Mouse (Mus musculus): Measurements from ENCODE around the gene Plpp1. TPM values are rescaled to one million over a fixed set of nuclear protein-coding genes. Genes with fewer than 3 reads are reported as not detected.

Plpp1 gene
- polyA plus RNA-seq, 1 experiment, result 5.1 TPM

GRCm38 (mm10) chr13:112771447-112772208 is 29.0 kb upstream of the Plpp1 start:
- H3K9me3 ChIP-seq (ENCODE audit: control insufficient read depth, low read length), result peaks cover 12% of the 10 kb centered on the region
- H3K36me3 ChIP-seq (ENCODE audit: control insufficient read depth), result peaks cover 5% of the 10 kb centered on the region
- H3K27me3 ChIP-seq (ENCODE audit: control insufficient read depth), result no peaks in the 10 kb centered on the region
- H3K4me3 ChIP-seq (replicated peaks), result no peak overlapping the region
- H3K4me1 ChIP-seq (ENCODE audit: control insufficient read depth), result peaks cover 20% of the 10 kb centered on the region
- TF ChIP-seq TAL1 (IDR thresholded peaks at IDR 0.05; ENCODE audit: low read length), result no peak
- no peak for TF ChIP-seq GATA1 (IDR thresholded peaks at IDR 0.05; ENCODE audit: low read length)

GRCm38 (mm10) chr13:112772252-112772651 is 28.3 kb upstream of the Plpp1 start:
- no peak for TF ChIP-seq TAL1 (IDR thresholded peaks at IDR 0.05; ENCODE audit: low read length)
- no peak for TF ChIP-seq GATA1 (IDR thresholded peaks at IDR 0.05; ENCODE audit: low read length)
- H3K4me1 ChIP-seq (ENCODE audit: control insufficient read depth), result peaks cover 20% of the 10 kb centered on the region
- H3K27me3 ChIP-seq (ENCODE audit: control insufficient read depth), result no peaks in the 10 kb centered on the region
- peaks cover 7% of the 10 kb centered on the region for H3K9me3 ChIP-seq (ENCODE audit: control insufficient read depth, low read length)
- H3K36me3 ChIP-seq (ENCODE audit: control insufficient read depth), result peaks cover 5% of the 10 kb centered on the region
- no peak overlapping the region for H3K4me3 ChIP-seq (replicated peaks)

GRCm38 (mm10) chr13:112772861-112773260 is 27.7 kb upstream of the Plpp1 start:
- no peak for TF ChIP-seq GATA1 (IDR thresholded peaks at IDR 0.05; ENCODE audit: low read length)
- no peak for TF ChIP-seq TAL1 (IDR thresholded peaks at IDR 0.05; ENCODE audit: low read length)
- H3K36me3 ChIP-seq (ENCODE audit: control insufficient read depth), result no peaks in the 10 kb centered on the region
- peaks cover 1% of the 10 kb centered on the region for H3K9me3 ChIP-seq (ENCODE audit: control insufficient read depth, low read length)
- peaks cover 2% of the 10 kb centered on the region; the same call in 1 of the 2 replicates for H3K27me3 ChIP-seq (ENCODE audit: control insufficient read depth)
- H3K4me3 ChIP-seq (replicated peaks), result no peak overlapping the region
- H3K4me1 ChIP-seq (ENCODE audit: control insufficient read depth), result peaks cover 20% of the 10 kb centered on the region

- no peak for TF ChIP-seq TAL1 (IDR thresholded peaks at IDR 0.05; ENCODE audit: low read length)
- TF ChIP-seq GATA1 (IDR thresholded peaks at IDR 0.05; ENCODE audit: low read length), result no peak
- Histone ChIP-seq H3K4me1 (ENCODE audit: control insufficient read depth) (peaks cover 23% of the 10 kb centered on the region), H3K4me3 (replicated peaks) (no peak overlapping the region)
Measured at GRCm38 (mm10) chr13:112773991-112774675, 26.5 kb upstream of the Plpp1 start.

GRCm38 (mm10) chr13:112775856-112776255 is 24.7 kb upstream of the Plpp1 start:
- TF ChIP-seq TAL1 (IDR thresholded peaks at IDR 0.05; ENCODE audit: low read length), result no peak
- no peak for TF ChIP-seq GATA1 (IDR thresholded peaks at IDR 0.05; ENCODE audit: low read length)

More at GRCm38 (mm10) chr13:112773991-112774675, 26.5 kb upstream of the Plpp1 start:
- no peaks in the 10 kb centered on the region for H3K36me3 ChIP-seq (ENCODE audit: control insufficient read depth)
- peaks cover 9% of the 10 kb centered on the region for H3K27me3 ChIP-seq (ENCODE audit: control insufficient read depth)
- H3K9me3 ChIP-seq (ENCODE audit: control insufficient read depth, low read length), result no peaks in the 10 kb centered on the region

GRCm38 (mm10) chr13:112778407-112778806 is 22.2 kb upstream of the Plpp1 start:
- Histone ChIP-seq H3K36me3 (ENCODE audit: control insufficient read depth) (no peaks in the 10 kb centered on the region), H3K27me3 (ENCODE audit: control insufficient read depth) (peaks cover 22% of the 10 kb centered on the region), H3K4me1 (ENCODE audit: control insufficient read depth) (peaks cover 13% of the 10 kb centered on the region), H3K9me3 (ENCODE audit: control insufficient read depth, low read length) (no peaks in the 10 kb centered on the region), H3K4me3 (replicated peaks) (no peak overlapping the region)
- TF ChIP-seq GATA1 (IDR thresholded peaks at IDR 0.05; ENCODE audit: low read length), result no peak
- TF ChIP-seq TAL1 (IDR thresholded peaks at IDR 0.05; ENCODE audit: low read length), result no peak

More at GRCm38 (mm10) chr13:112775856-112776255, 24.7 kb upstream of the Plpp1 start:
- Histone ChIP-seq H3K4me1 (ENCODE audit: control insufficient read depth) (peaks cover 16% of the 10 kb centered on the region), H3K9me3 (ENCODE audit: control insufficient read depth, low read length) (no peaks in the 10 kb centered on the region), H3K27me3 (ENCODE audit: control insufficient read depth) (peaks cover 21% of the 10 kb centered on the region), H3K4me3 (replicated peaks) (no peak overlapping the region), H3K36me3 (ENCODE audit: control insufficient read depth) (no peaks in the 10 kb centered on the region)

- TF ChIP-seq GATA1 (IDR thresholded peaks at IDR 0.05; ENCODE audit: low read length) (no peak), TAL1 (IDR thresholded peaks at IDR 0.05; ENCODE audit: low read length) (no peak)
- Histone ChIP-seq H3K36me3 (ENCODE audit: control insufficient read depth) (no peaks in the 10 kb centered on the region), H3K4me3 (replicated peaks) (no peak overlapping the region), H3K27me3 (ENCODE audit: control insufficient read depth) (peaks cover 20% of the 10 kb centered on the region), H3K9me3 (ENCODE audit: control insufficient read depth, low read length) (no peaks in the 10 kb centered on the region), H3K4me1 (ENCODE audit: control insufficient read depth) (no peaks in the 10 kb centered on the region; the same call in none of the 2 replicates)
Measured at GRCm38 (mm10) chr13:112785305-112785704, 15.3 kb upstream of the Plpp1 start.

- peaks cover 20% of the 10 kb centered on the region for H3K27me3 ChIP-seq (ENCODE audit: control insufficient read depth)
- no peaks in the 10 kb centered on the region for H3K36me3 ChIP-seq (ENCODE audit: control insufficient read depth)
- TF ChIP-seq TAL1 (IDR thresholded peaks at IDR 0.05; ENCODE audit: low read length), result no peak
- no peak for TF ChIP-seq GATA1 (IDR thresholded peaks at IDR 0.05; ENCODE audit: low read length)
Measured at GRCm38 (mm10) chr13:112786142-112786541, 14.4 kb upstream of the Plpp1 start.

GRCm38 (mm10) chr13:112786942-112787533 is 13.6 kb upstream of the Plpp1 start:
- no peak for TF ChIP-seq GATA1 (IDR thresholded peaks at IDR 0.05; ENCODE audit: low read length)
- no peak for TF ChIP-seq TAL1 (IDR thresholded peaks at IDR 0.05; ENCODE audit: low read length)
- H3K36me3 ChIP-seq (ENCODE audit: control insufficient read depth), result no peaks in the 10 kb centered on the region
- no peak overlapping the region for H3K4me3 ChIP-seq (replicated peaks)
- H3K4me1 ChIP-seq (ENCODE audit: control insufficient read depth), result peaks cover 7% of the 10 kb centered on the region
- no peaks in the 10 kb centered on the region for H3K9me3 ChIP-seq (ENCODE audit: control insufficient read depth, low read length)
- H3K27me3 ChIP-seq (ENCODE audit: control insufficient read depth), result peaks cover 20% of the 10 kb centered on the region

More at GRCm38 (mm10) chr13:112786142-112786541, 14.4 kb upstream of the Plpp1 start:
- Histone ChIP-seq H3K4me1 (ENCODE audit: control insufficient read depth) (peaks cover 5% of the 10 kb centered on the region), H3K9me3 (ENCODE audit: control insufficient read depth, low read length) (no peaks in the 10 kb centered on the region), H3K4me3 (replicated peaks) (no peak overlapping the region)
